Mouse (Mus musculus) neural tube, embryonic 12.5 days (tissue): ENCODE measurements around the gene Klhl25. TPM values are rescaled to one million over a fixed set of nuclear protein-coding genes. Genes with fewer than 3 reads are reported as not detected.
A peak's percentile ranks its signal among the peaks of the same experiment; 100 is the strongest.

Experiments used
- ATAC-seq: fragments of 200-750 bp; cut with Nextera tagmentation; 2 replicates; pipeline ENCODE4 v1.8.0; 2017; ENCODE audit warnings: low read depth, mild to moderate bottlenecking, moderate TSS enrichment, moderate library complexity; ENCODE audit not compliant: low FRiP score
- H3K27ac ChIP-seq: fragments of 300-500 bp; sonication (generic); 2 replicates; pipeline ENCODE4 v1.5.1; 2016
- H3K27me3 ChIP-seq: fragments of 300-500 bp; sonication (generic); replicated peaks from 2 replicates; pipeline ENCODE4 v1.6.1; 2016; ENCODE audit warnings: mild to moderate bottlenecking
- H3K36me3 ChIP-seq: fragments of 300-500 bp; sonication (generic); 2 replicates; pipeline ENCODE4 v1.6.1; 2016; ENCODE audit warnings: mild to moderate bottlenecking
- H3K4me1 ChIP-seq: fragments of 300-500 bp; sonication (generic); 2 replicates; pipeline ENCODE4 v1.6.1; 2016
- H3K4me2 ChIP-seq: fragments of 300-500 bp; sonication (generic); replicated peaks from 2 replicates; pipeline ENCODE4 v1.6.1; 2016; ENCODE audit warnings: mild to moderate bottlenecking
- H3K4me3 ChIP-seq: fragments of 300-500 bp; sonication (generic); 2 replicates; pipeline ENCODE4 v1.5.1; 2016
- H3K9ac ChIP-seq: fragments of 300-500 bp; sonication (generic); 2 replicates; pipeline ENCODE4 v1.6.1; 2016; ENCODE audit warnings: mild to moderate bottlenecking
- H3K9me3 ChIP-seq: fragments of 300-500 bp; sonication (generic); 2 replicates; pipeline ENCODE4 v1.6.1; 2016; ENCODE audit warnings: mild to moderate bottlenecking
- WGBS: fragments of 180-500 bp; shearing (Covaris S2); methylation state at CpG from one replicate; pipeline ENCODE4 v1.1.7; 2016; 5-methylcytosine and 5-hydroxymethylcytosine counted together
- polyA plus RNA-seq: library from polyadenylated mRNA; unstranded; fragments of >200 nt; fragmentation: Nextera tagmentation; extraction: Ambion mirVana; gene quantifications from 2 replicates; pipeline ENCODE4 v1.2.1, GENCODE M21; 2016

Gene Klhl25
- 26.0 and 27.5 TPM in 2 replicates for polyA plus RNA-seq

DNA sequence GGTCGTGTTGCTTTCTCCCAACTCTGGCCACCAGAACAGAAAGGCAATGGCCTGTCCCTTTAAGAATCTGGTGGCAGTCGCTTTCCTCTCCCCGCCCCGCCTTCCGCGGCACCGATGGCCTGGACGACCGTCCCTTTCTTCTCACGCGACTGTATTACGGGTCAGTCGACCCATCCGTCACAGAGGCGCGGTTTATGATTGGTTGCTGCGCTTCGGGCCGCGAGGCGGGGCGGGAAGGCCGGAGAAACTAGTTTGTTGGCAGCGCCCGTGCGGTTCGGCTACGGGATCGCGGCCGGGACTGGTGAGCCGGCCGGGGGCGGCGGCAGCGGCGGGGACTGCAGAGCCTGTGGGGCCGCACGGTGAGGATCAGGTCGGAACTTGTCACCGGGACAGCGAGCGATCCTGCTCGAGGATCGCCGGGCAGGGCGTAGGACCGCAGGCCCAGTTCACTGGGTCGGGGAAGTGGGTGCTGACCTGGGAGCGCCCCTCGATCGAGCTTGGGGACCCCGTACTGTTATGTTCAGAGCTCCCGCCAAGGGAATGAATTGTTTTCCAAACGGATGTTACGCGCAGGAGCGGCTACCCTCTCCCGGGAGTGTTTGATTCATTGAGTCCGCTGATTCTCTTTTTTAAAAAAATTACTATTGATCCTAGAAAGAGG is at the start of gene Klhl25:
Klhl25 (plus strand) TSS at position 196 of the 661 bp plus-strand sequence.
- Histone ChIP-seq H3K27ac (no peak within 1 kb of the TSS), H3K27me3 (no peaks in the 10 kb centered on the region), H3K9ac (peak within 1 kb of the TSS; percentile 92), H3K4me1 (peaks cover 31% of the 10 kb centered on the region), H3K9me3 (no peaks in the 10 kb centered on the region), H3K4me2 (peak within 1 kb of the TSS; percentile 92), H3K4me3 (peak within 1 kb of the TSS; percentile 84), H3K36me3 (no peaks in the 10 kb centered on the region; the same call in 1 of the 2 replicates)
- whole genome bisulfite sequencing: under 1% methylated on average over 60 of the region's 60 CpGs
- ATAC-seq: peak; percentile 97

DNA sequence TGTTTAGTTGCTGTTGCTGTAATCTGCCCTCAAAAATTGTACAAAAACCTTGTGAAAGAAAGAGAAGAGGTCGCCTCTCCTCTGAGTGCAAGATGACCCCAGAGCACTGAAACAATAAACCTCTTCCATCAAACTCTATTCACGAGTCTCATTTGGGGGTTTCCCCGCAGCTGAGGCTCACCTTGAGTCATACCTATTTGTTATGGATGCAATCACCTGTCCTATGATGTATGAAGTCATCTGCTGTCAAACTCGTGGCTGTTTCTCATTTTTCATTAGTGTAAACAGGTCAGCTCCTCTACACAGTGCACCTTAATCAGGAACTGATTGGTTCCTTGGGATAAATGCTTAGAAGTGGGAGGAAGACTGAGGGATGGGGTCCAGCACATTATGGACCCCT is 47.6 kb upstream of the Klhl25 start:
- WGBS: 72% methylated on average over 4 of the region's 4 CpGs

DNA sequence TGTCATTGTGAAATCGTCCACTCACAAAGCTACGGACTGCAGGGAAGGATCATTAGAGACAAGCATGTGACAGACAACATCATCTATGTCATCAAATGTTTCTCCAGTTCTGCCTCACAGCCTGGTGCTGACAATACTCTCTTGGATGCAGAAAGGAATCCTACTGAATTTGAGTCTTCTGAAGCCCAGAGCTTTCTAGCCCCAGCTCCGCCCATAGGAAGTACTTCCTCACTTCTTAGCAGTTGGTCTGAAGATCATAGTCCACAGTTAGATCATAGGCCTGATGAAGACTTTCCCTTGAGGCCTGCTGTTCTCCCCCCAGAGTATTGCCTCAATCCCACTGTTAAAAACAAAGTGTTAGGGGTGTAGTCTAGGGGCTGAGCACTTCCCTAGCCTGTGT is 47.1 kb upstream of the Klhl25 start:
- Histone ChIP-seq H3K9me3 (no peaks in the 10 kb centered on the region), H3K9ac (no peak overlapping the region), H3K4me3 (no peak overlapping the region), H3K4me1 (peaks cover 5% of the 10 kb centered on the region), H3K4me2 (no peak overlapping the region), H3K27me3 (no peaks in the 10 kb centered on the region), H3K27ac (no peak overlapping the region), H3K36me3 (no peaks in the 10 kb centered on the region)
- no peak for ATAC-seq
- WGBS: 91% methylated on average over 3 of the region's 3 CpGs

More for the DNA sequence above, 47.6 kb upstream of the Klhl25 start:
- peaks cover 5% of the 10 kb centered on the region for H3K4me1 ChIP-seq
- ATAC-seq: no peak
- no peak overlapping the region for H3K4me2 ChIP-seq
- no peaks in the 10 kb centered on the region for H3K36me3 ChIP-seq
- no peak overlapping the region for H3K9ac ChIP-seq
- H3K4me3 ChIP-seq: no peak overlapping the region
- H3K27ac ChIP-seq: no peak overlapping the region
- no peaks in the 10 kb centered on the region for H3K27me3 ChIP-seq
- no peaks in the 10 kb centered on the region for H3K9me3 ChIP-seq

DNA sequence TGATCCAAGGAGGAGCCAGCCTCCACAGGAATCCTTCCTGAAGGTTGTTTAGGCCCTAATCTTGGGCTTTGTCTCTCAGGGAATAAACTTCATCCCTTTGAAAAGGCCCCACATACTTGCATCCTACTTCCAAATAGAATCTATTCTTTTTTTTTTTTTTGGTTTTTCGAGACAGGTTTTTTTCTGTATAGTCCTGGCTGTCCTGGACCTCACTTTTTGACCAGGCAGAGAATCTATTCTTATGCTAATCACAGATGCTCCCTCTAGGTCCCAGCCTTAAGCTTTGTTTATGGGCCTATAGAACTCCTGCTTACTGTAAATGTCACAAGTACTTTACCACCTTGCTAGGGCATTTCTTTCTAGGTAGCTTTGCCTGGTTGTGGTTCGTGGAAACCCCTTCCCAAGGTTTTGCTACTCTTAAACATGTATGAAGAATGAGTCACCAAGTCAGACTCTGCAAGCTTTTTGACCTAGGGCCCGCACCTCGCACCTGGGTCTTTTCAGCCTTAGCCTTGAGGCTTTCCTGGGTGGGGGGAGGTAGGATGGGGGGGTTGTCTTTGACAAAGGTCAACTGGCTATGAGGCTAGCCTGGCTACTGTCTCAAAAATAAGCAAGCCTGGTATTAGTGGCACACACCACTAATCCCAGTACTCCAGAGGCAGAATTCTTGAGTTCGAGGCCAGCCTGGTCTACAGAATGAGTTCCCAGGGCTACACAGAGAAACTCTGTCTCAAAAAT is 46.3 kb upstream of the Klhl25 start:
- ATAC-seq: no peak

DNA sequence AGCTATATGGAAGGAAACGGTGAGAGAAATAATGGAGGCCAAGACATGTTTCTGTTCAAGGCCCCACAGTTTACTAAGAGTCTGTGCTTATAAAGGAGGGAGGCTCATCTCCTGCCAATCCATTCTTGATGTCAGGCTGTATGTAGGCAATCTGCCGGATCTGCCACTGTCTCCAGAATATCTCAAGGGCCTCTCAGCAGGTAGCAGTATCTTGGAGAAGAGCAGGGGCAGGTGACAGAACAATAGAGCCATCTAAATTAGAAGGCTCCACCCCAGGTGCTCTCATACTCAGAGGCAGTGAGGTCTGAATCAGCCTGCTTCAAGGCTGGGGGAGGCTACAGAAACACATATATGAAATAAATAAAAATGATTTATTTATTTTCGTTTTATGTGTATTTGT is 45.2 kb upstream of the Klhl25 start:
- WGBS: 66% methylated on average over 3 of the region's 3 CpGs
- H3K4me2 ChIP-seq: no peak overlapping the region
- no peak overlapping the region for H3K4me3 ChIP-seq
- no peaks in the 10 kb centered on the region for H3K9me3 ChIP-seq
- no peaks in the 10 kb centered on the region for H3K27me3 ChIP-seq
- no peak for ATAC-seq
- no peak overlapping the region for H3K9ac ChIP-seq
- H3K27ac ChIP-seq: no peak overlapping the region
- H3K36me3 ChIP-seq: no peaks in the 10 kb centered on the region
- peaks cover 6% of the 10 kb centered on the region; the same call in 1 of the 2 replicates for H3K4me1 ChIP-seq

More for the DNA sequence above, 46.3 kb upstream of the Klhl25 start:
- Histone ChIP-seq H3K27ac (no peak overlapping the region), H3K4me3 (no peak overlapping the region), H3K4me1 (peaks cover 5% of the 10 kb centered on the region; the same call in 1 of the 2 replicates), H3K9me3 (no peaks in the 10 kb centered on the region), H3K36me3 (no peaks in the 10 kb centered on the region), H3K9ac (no peak overlapping the region), H3K27me3 (no peaks in the 10 kb centered on the region), H3K4me2 (no peak overlapping the region)
- WGBS: 88% methylated on average over 5 of the region's 5 CpGs

DNA sequence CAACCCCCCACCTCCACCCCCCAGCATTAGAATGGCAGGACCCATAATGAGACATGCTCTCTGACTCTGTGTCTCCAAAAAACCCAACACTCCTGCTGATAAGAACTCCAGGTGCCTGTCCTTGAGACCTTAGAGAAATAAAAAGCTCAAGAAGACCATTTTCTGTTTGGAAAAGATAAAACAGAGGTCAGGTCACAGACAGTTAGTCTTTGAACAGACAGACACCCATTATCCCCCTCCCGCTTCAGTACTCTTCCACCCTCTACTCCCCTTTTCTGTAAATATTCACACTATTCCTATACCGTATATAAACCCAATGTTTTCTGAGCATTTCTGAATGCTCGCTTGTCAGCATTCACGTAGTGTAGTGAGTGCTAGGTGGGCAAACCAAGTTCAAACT is 41.9 kb upstream of the Klhl25 start:
- H3K4me3 ChIP-seq: no peak overlapping the region
- no peak for ATAC-seq
- WGBS: 82% methylated on average over 4 of the region's 4 CpGs
- H3K27ac ChIP-seq: no peak overlapping the region
- no peaks in the 10 kb centered on the region for H3K9me3 ChIP-seq
- peaks cover 6% of the 10 kb centered on the region; the same call in 1 of the 2 replicates for H3K4me1 ChIP-seq
- no peak overlapping the region for H3K4me2 ChIP-seq
- no peak overlapping the region for H3K9ac ChIP-seq
- H3K27me3 ChIP-seq: no peaks in the 10 kb centered on the region
- H3K36me3 ChIP-seq: no peaks in the 10 kb centered on the region

DNA sequence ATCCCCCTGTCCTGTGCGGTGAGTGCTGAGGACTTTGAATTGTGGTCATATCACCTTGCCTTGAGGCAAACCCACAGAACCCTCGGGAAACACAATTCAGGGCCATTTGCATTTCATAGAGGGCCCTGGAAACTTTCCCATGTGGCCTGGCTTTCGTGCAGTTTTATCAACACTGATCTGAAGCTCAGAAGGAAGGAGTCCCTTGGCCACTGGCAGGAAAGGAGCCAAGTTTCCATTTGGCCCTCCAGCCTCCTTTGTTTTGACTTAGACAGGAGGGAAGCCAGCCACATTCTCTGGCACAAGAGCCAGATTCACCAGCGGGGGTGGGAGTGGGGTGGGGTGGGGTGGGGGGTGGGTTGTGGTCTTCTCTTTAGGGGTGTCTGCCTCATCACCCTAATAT is 41.4 kb upstream of the Klhl25 start:
- WGBS: 56% methylated on average over 4 of the region's 4 CpGs
- Histone ChIP-seq H3K36me3 (no peaks in the 10 kb centered on the region), H3K4me1 (peaks cover 6% of the 10 kb centered on the region; the same call in 1 of the 2 replicates), H3K27me3 (no peaks in the 10 kb centered on the region), H3K4me2 (no peak overlapping the region), H3K9ac (no peak overlapping the region), H3K9me3 (no peaks in the 10 kb centered on the region), H3K27ac (no peak overlapping the region), H3K4me3 (no peak overlapping the region)
- ATAC-seq: no peak

DNA sequence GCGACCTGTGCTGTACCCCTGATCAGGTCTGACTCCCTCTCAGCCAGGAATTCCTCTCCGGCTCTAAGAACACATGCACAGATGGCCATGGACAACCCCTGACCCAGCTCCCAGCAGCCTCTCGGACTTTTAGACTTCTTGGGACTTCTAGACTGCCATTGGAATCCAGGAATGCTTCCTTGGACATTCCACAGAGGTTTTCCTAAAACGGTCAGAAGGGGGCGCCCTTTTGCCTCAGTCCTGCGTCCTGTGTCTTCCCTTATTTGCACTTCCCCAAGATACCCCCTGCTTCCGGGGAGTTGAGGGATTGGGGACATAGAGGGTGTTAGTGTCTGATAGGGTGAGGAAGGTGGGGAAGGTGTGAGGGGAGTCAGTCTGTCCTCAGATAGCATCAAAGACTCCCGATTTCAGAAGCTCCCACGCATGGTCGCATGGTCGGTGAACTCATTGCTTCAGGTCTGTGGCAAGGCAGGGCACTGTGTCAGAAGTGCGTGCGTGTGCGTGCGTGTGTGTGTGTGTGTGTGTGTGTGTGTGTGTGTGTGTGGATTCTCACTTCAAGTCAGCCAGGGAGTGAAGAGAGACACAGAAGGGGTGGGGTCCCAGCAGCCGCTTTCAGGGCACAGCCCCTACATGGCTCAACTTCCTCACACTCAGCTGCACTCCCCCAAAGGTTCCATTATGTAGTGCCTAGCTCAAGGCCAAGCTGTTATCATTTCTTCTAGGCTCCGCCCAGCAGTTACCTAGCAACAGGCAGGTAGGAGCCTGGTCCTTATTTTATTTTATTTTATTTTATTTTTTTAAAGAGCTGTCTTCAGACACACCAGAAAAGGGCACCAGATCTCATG is 40.4 kb upstream of the Klhl25 start:
- no peaks in the 10 kb centered on the region for H3K27me3 ChIP-seq
- H3K36me3 ChIP-seq: no peaks in the 10 kb centered on the region
- H3K4me2 ChIP-seq: no peak overlapping the region
- peaks cover 6% of the 10 kb centered on the region; the same call in 1 of the 2 replicates for H3K4me1 ChIP-seq
- 77% methylated on average over 17 of the region's 17 CpGs for WGBS
- H3K9ac ChIP-seq: no peak overlapping the region
- H3K9me3 ChIP-seq: no peaks in the 10 kb centered on the region
- no peak overlapping the region for H3K27ac ChIP-seq
- H3K4me3 ChIP-seq: no peak overlapping the region
- no peak for ATAC-seq

DNA sequence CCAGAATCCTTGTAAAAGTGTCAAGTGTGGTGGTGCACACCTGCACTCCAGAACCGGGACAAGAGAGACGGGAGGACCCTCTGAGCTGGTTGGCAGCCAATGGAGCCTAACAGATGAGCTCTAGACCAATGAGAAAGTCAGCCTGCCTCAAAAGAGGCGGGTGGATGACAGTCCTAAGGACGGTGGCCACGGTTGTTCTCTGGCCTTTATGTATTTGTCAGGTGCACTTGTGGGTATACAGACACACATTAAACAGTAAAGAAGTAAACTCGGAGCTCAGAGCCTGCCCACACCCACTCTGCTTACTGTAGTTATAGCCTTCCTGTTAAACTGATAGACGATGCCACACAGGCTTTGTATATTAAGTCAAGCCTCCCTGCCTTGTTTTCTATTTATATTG is 27.4 kb upstream of the Klhl25 start:
- H3K9ac ChIP-seq: no peak overlapping the region
- H3K4me1 ChIP-seq: no peaks in the 10 kb centered on the region
- H3K36me3 ChIP-seq: no peaks in the 10 kb centered on the region
- no peak overlapping the region for H3K4me3 ChIP-seq
- H3K27ac ChIP-seq: no peak overlapping the region
- 92% methylated on average over 7 of the region's 7 CpGs for WGBS
- no peaks in the 10 kb centered on the region for H3K9me3 ChIP-seq
- H3K4me2 ChIP-seq: no peak overlapping the region
- H3K27me3 ChIP-seq: no peaks in the 10 kb centered on the region
- ATAC-seq: no peak

DNA sequence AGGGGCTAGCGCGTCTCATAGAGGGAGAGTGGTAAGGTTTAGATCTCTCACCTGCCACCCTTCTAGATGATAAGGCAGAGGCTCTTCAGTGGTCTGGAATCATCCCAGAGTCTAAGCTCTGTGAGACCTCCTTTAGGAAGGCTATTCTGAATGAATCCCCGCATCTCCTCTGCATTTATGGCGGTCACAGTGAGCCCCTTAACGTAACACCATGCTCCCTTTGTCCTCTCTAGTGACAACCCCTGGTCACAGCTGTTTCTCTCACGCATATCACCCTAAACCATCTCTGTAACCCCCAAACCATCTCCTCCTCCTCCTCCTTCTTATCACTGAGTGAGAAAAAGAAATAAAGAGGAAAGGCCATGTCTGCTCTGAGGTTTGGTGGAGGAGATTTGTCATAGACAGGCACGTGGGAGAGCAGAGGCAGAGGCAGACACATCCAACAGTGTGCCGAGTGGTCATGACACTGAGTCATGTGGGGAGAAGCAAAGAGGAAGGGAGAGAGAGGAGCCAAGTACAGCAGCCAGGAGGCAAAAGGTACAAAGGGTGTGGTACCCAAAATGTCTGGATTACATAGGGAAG is 25.9 kb upstream of the Klhl25 start:
- 80% methylated on average over 8 of the region's 8 CpGs for whole genome bisulfite sequencing
- H3K4me2 ChIP-seq: no peak overlapping the region
- H3K9me3 ChIP-seq: no peaks in the 10 kb centered on the region
- no peaks in the 10 kb centered on the region for H3K4me1 ChIP-seq
- H3K27ac ChIP-seq: no peak overlapping the region
- H3K36me3 ChIP-seq: no peaks in the 10 kb centered on the region
- H3K9ac ChIP-seq: no peak overlapping the region
- H3K4me3 ChIP-seq: no peak overlapping the region
- no peak for ATAC-seq
- H3K27me3 ChIP-seq: no peaks in the 10 kb centered on the region

DNA sequence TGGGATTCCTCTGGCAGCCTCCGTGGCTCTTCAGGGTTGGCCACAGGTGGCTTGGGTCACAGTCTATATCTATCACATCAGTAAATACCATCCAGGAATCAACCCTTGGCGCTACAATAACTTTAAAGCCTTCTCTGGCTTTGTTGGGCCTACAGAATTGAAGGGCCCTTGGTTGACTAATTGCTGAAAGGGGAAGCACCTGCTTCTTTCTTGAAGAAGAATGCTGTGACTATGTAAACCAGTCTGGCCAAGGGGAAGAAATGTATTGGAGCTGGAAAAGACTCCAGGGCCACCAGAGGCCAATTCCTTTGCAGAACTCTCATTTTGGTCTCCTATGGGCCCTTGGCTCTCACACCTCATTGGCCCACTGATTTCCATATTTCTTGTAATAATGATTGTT is 25.0 kb upstream of the Klhl25 start:
- no peak for ATAC-seq
- Histone ChIP-seq H3K4me2 (no peak overlapping the region), H3K4me1 (no peaks in the 10 kb centered on the region), H3K4me3 (no peak overlapping the region), H3K27me3 (no peaks in the 10 kb centered on the region), H3K36me3 (no peaks in the 10 kb centered on the region), H3K9me3 (no peaks in the 10 kb centered on the region), H3K9ac (no peak overlapping the region), H3K27ac (no peak overlapping the region)
- 79% methylated on average over 2 of the region's 2 CpGs for WGBS
